Mouse (Mus musculus) liver, embryonic 13.5 days (tissue): ENCODE measurements around the gene Zbtb32. TPM values are rescaled to one million over a fixed set of nuclear protein-coding genes. Genes with fewer than 3 reads are reported as not detected.

Source experiments
- ATAC-seq: fragments of 200-750 bp; cut with Nextera tagmentation; 2 replicates; pipeline ENCODE4 v1.8.0; 2017; ENCODE audit warnings: low read depth, mild to moderate bottlenecking, moderate number of reproducible peaks, moderate library complexity
- DNase-seq: peaks from one replicate; pipeline ENCODE4 v3.0.0; 2022
- H3K27ac ChIP-seq: fragments of 300-500 bp; sonication (generic); 2 replicates; pipeline ENCODE4 v1.5.1; 2015; ENCODE audit warnings: moderate library complexity, mild to moderate bottlenecking, inconsistent platforms
- H3K27me3 ChIP-seq: fragments of 300-500 bp; sonication (generic); 2 replicates; pipeline ENCODE4 v1.6.1; 2015; ENCODE audit warnings: mild to moderate bottlenecking, inconsistent platforms
- H3K36me3 ChIP-seq: fragments of 300-500 bp; sonication (generic); 2 replicates; pipeline ENCODE4 v1.6.1; 2015; ENCODE audit warnings: mild to moderate bottlenecking, inconsistent platforms
- H3K4me1 ChIP-seq: fragments of 300-500 bp; sonication (generic); replicated peaks from 2 replicates; pipeline ENCODE4 v1.6.1; 2015; ENCODE audit warnings: inconsistent platforms
- H3K4me2 ChIP-seq: fragments of 300-500 bp; sonication (generic); 2 replicates; pipeline ENCODE4 v1.6.1; 2015; ENCODE audit warnings: inconsistent platforms, mild to moderate bottlenecking, moderate library complexity
- H3K4me3 ChIP-seq: fragments of 300-500 bp; sonication (generic); replicated peaks from 2 replicates; pipeline ENCODE4 v1.5.1; 2015; ENCODE audit warnings: mild to moderate bottlenecking, inconsistent platforms
- H3K9ac ChIP-seq: fragments of 300-500 bp; sonication (generic); 2 replicates; pipeline ENCODE4 v1.6.1; 2015; ENCODE audit warnings: mild to moderate bottlenecking, inconsistent platforms
- H3K9me3 ChIP-seq: fragments of 300-500 bp; sonication (generic); replicated peaks from 2 replicates; pipeline ENCODE4 v1.6.1; 2016; ENCODE audit warnings: inconsistent platforms
- WGBS: fragments of 180-500 bp; shearing (Covaris S2); methylation state at CpG from one replicate; pipeline ENCODE4 v1.1.7; 2015; ENCODE audit not compliant: insufficient replicate concordance; 5-methylcytosine and 5-hydroxymethylcytosine counted together
- polyA plus RNA-seq: library from polyadenylated mRNA; unstranded; fragments of >200 nt; fragmentation: Nextera tagmentation; extraction: Ambion mirVana; gene quantifications from 2 replicates; pipeline ENCODE4 v1.2.1, GENCODE M21; 2015

The Zbtb32 gene
- polyA plus RNA-seq, 1 experiment from 2014 or later: 0.20 TPM

GRCm38 (mm10) chr7:30587842-30588667 is 10.7 kb downstream of the Zbtb32 start:
- DNase-seq (peak; percentile 48), ATAC-seq (peak; percentile 29)
- Histone ChIP-seq H3K9ac (peak overlapping the region; percentile 99), H3K4me1 (peaks cover 27% of the 10 kb centered on the region), H3K9me3 (no peaks in the 10 kb centered on the region), H3K4me2 (peak overlapping the region; percentile 97), H3K27ac (peak overlapping the region; percentile 90), H3K27me3 (no peaks in the 10 kb centered on the region), H3K4me3 (peak overlapping the region; percentile 96), H3K36me3 (peaks cover 41% of the 10 kb centered on the region)
- under 1% methylated on average over 62 of the region's 67 CpGs for WGBS

GRCm38 (mm10) chr7:30586455-30587020 is 12.2 kb downstream of the Zbtb32 start:
- Histone ChIP-seq H3K9ac (peak overlapping the region; percentile 99), H3K4me1 (peaks cover 27% of the 10 kb centered on the region), H3K36me3 (peaks cover 56% of the 10 kb centered on the region), H3K4me2 (peak overlapping the region; percentile 97), H3K27ac (no peak overlapping the region), H3K4me3 (peak overlapping the region; percentile 96), H3K27me3 (no peaks in the 10 kb centered on the region), H3K9me3 (no peaks in the 10 kb centered on the region)
- DNase-seq (no peak), ATAC-seq (no peak)
- WGBS: 88% methylated on average over 28 of the region's 28 CpGs

DNA sequence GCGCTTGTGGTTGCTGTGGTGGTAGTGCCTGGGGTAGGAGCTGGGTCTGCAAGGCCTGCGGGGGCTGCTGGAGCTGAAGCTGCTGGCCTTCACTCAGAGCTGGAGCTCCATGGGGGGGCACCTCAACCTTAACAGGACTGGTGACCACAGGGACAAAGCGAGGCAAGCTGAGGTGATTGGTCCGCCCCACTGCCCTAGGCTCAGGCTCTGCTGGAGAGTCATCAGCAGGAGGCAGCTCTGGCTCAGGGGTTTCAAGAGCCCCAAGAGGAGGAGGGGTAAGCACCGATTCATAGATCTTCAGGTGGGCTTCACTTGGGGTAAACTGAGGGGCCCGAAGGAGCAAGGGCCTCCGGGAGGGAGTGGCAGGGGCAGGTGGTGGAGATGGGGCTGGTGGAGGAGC is 13.5 kb downstream of the Zbtb32 start:
- peaks cover 25% of the 10 kb centered on the region for H3K4me1 ChIP-seq
- H3K27me3 ChIP-seq: no peaks in the 10 kb centered on the region
- no peak for DNase-seq
- 87% methylated on average over 7 of the region's 7 CpGs for WGBS
- no peak overlapping the region for H3K4me3 ChIP-seq
- H3K36me3 ChIP-seq: peaks cover 70% of the 10 kb centered on the region
- no peak overlapping the region for H3K9ac ChIP-seq
- H3K27ac ChIP-seq: no peak overlapping the region
- no peaks in the 10 kb centered on the region for H3K9me3 ChIP-seq
- ATAC-seq: no peak
- no peak overlapping the region for H3K4me2 ChIP-seq

DNA sequence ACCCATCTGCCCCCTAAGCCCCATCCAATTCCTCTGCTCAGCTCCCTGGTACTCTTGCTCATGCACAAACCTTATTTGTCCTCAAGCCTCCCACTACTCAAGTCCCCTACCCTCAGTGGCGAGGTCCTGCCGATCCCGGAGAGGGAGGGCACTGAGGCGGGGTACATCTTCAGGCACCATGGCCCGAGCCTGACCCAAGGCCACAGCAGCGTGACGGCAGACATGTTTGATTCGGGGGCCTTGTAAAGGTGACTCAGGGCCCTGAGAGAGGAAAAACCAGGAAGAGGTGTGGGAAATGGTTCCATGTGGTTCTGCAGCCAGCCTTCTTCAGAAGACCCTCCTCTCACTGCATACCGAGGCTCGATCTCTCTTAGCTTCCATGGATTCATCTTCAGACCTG is 14.4 kb downstream of the Zbtb32 start:
- DNase-seq (no peak), ATAC-seq (no peak)
- Histone ChIP-seq H3K27me3 (no peaks in the 10 kb centered on the region), H3K4me1 (peaks cover 17% of the 10 kb centered on the region), H3K4me3 (no peak overlapping the region), H3K4me2 (no peak overlapping the region), H3K27ac (no peak overlapping the region), H3K36me3 (peaks cover 78% of the 10 kb centered on the region), H3K9ac (no peak overlapping the region), H3K9me3 (no peaks in the 10 kb centered on the region)
- 92% methylated on average over 10 of the region's 10 CpGs for WGBS

DNA sequence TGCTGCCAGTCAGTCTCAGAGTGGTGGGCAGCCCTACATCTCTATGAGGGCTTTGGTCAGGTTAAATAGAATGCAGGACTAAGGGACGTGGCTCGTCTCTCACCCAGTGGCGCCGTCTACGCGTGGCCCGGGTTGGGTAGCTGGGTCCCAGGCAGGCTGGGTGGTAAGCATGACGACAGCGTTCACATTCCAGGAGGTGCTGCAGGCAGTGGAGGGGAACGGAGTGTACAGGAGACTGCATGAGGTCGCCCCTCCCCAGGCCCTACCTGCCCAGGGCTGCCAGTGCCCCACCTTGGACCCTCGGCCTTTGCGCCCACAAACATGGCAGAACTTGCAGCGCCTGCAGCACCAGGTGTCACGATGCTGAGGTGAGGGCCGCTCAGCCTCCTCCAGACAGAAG is 17.2 kb downstream of the Zbtb32 start:
- DNase-seq (no peak), ATAC-seq (no peak)
- H3K4me1 ChIP-seq: peaks cover 3% of the 10 kb centered on the region
- 94% methylated on average over 16 of the region's 16 CpGs for WGBS
- H3K4me3 ChIP-seq: no peak overlapping the region
- H3K36me3 ChIP-seq: peaks cover 100% of the 10 kb centered on the region
- H3K9me3 ChIP-seq: no peaks in the 10 kb centered on the region
- H3K27ac ChIP-seq: no peak overlapping the region
- H3K9ac ChIP-seq: no peak overlapping the region
- no peak overlapping the region for H3K4me2 ChIP-seq
- H3K27me3 ChIP-seq: no peaks in the 10 kb centered on the region

DNA sequence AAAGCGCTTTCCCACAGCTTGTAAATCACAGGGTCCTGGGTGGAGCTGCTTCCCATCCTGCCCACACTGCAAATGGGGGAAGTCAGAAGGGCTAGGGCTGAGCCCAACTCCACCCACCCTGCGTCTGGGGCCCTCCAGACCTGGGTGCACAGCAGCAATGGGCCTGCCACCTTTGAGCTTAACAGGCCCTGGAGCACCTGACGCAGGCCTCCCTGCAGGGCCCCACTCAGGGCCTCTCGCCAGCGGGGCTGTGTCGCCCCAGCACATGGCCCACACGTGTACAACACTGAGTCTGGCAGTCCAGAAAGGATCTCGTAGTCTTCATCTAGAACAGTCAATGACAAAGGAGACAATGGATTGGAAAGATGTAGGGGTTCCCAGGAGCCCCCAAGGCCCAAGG is 18.8 kb downstream of the Zbtb32 start:
- H3K9ac ChIP-seq: no peak overlapping the region
- 78% methylated on average over 8 of the region's 8 CpGs for WGBS
- no peaks in the 10 kb centered on the region for H3K27me3 ChIP-seq
- ATAC-seq: no peak
- H3K9me3 ChIP-seq: no peaks in the 10 kb centered on the region
- H3K4me2 ChIP-seq: no peak overlapping the region
- peaks cover 100% of the 10 kb centered on the region for H3K36me3 ChIP-seq
- H3K4me3 ChIP-seq: no peak overlapping the region
- no peak for DNase-seq
- no peak overlapping the region for H3K27ac ChIP-seq
- no peaks in the 10 kb centered on the region for H3K4me1 ChIP-seq

DNA sequence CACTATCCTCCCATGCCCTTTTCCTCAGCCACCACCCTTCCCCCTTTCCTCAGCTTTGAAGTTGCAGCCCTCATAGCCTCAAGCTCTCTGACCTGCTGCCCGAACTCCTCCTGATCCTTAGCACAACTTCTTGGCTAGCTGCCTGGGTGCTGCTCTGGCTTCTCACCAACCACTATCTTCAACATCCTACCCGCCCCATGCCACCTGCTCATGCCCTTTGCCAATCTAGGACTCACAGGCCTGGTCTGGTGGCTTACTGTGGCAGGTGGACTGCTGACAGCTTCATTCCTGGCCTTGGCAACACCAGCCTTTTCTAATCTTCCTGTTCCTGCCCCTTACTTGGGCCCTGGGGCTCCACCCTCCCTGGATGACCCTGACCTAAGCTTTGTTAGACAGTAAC is 25.7 kb downstream of the Zbtb32 start:
- no peak for ATAC-seq
- Histone ChIP-seq H3K9me3 (no peaks in the 10 kb centered on the region), H3K4me3 (no peak overlapping the region), H3K27me3 (no peaks in the 10 kb centered on the region), H3K4me1 (peaks cover 20% of the 10 kb centered on the region), H3K27ac (no peak overlapping the region), H3K9ac (peak overlapping the region; percentile 26; the same call in 1 of the 2 replicates), H3K4me2 (no peak overlapping the region), H3K36me3 (peaks cover 97% of the 10 kb centered on the region)
- WGBS: 68% methylated on average over 2 of the region's 2 CpGs
- DNase-seq: no peak

- peak; percentile 32 for ATAC-seq
- no peak overlapping the region for H3K27ac ChIP-seq
- H3K9ac ChIP-seq: no peak overlapping the region
- H3K27me3 ChIP-seq: no peaks in the 10 kb centered on the region
- no peaks in the 10 kb centered on the region for H3K9me3 ChIP-seq
- peaks cover 20% of the 10 kb centered on the region for H3K4me1 ChIP-seq
- H3K4me2 ChIP-seq: no peak overlapping the region
- peaks cover 95% of the 10 kb centered on the region for H3K36me3 ChIP-seq
- no peak overlapping the region for H3K4me3 ChIP-seq
- no peak for DNase-seq
- WGBS: 53% methylated on average over 5 of the region's 5 CpGs
These were observed 26.3 kb downstream of the Zbtb32 start for GRCm38 (mm10) chr7:30572389-30572788.

- Histone ChIP-seq H3K9ac (no peak overlapping the region), H3K27ac (no peak overlapping the region), H3K36me3 (peaks cover 73% of the 10 kb centered on the region), H3K4me2 (no peak overlapping the region), H3K9me3 (no peaks in the 10 kb centered on the region), H3K4me3 (no peak overlapping the region), H3K27me3 (no peaks in the 10 kb centered on the region), H3K4me1 (peaks cover 20% of the 10 kb centered on the region)
- DNase-seq (no peak), ATAC-seq (no peak)
- WGBS: 87% methylated on average over 11 of the region's 11 CpGs
These were observed 31.2 kb downstream of the Zbtb32 start for GRCm38 (mm10) chr7:30567555-30567954.

DNA sequence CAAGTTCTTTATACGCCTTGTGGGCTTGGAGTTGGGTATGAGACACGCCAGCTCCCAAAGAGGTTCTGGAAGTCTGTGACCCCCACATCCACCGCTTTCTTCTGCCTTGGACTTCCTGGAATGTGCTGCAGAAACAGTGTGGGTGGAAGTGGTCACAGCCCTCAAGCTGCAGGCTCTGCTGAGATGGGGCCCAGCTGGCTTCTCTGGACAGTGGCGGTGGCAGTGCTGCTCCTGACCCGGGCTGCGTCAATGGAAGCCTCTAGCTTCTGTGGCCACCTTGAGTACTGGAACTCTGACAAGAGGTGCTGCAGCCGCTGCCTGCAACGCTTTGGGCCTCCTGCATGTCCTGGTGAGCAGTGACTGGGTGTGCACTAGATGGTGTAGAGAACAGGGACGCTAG is 32.7 kb downstream of the Zbtb32 start:
- H3K4me1 ChIP-seq: peaks cover 25% of the 10 kb centered on the region
- no peaks in the 10 kb centered on the region for H3K27me3 ChIP-seq
- H3K9ac ChIP-seq: no peak overlapping the region
- WGBS: 78% methylated on average over 9 of the region's 9 CpGs
- no peaks in the 10 kb centered on the region for H3K9me3 ChIP-seq
- DNase-seq (no peak), ATAC-seq (no peak)
- H3K36me3 ChIP-seq: peaks cover 64% of the 10 kb centered on the region
- H3K4me3 ChIP-seq: no peak overlapping the region
- no peak overlapping the region for H3K27ac ChIP-seq
- no peak overlapping the region for H3K4me2 ChIP-seq

DNA sequence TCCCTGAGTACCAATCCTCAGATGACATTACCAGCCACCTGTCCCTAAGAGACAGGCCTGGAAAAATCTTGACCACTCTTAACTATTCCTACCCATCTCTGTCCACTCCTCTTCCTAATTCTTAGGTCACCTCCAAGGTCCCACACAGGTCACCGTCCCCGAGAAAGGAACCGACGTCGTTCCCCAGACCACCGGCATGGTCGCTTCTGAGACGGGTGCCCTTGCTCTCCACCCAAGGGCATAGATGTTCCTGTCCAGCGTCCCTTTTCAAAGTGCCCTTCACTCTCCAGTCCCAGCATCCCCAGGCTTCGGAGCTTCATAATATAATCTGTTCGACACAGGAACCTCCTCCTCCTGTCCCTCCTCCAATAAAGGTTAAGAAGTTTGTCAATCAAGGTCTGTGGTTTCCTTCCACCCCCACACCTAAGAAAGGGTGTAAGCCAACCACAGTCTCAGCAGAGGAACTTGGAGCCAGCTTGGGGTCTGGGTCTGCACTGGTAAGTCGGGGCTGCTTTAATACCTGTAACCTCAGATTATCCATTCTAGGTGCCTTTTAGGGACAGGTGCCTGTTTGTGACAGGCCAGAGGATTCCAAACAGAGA is 33.6 kb downstream of the Zbtb32 start, which contains the start of gene Igflr1:
TSS of gene Igflr1 (plus strand) at position 458 of the 602 bp plus-strand sequence.
- ATAC-seq: no peak
- H3K4me2 ChIP-seq: peak within 1 kb of the TSS; percentile 89
- peak within 1 kb of the TSS; percentile 83 for H3K4me3 ChIP-seq
- no peaks in the 10 kb centered on the region for H3K27me3 ChIP-seq
- peak within 1 kb of the TSS; percentile 81 for H3K9ac ChIP-seq
- no peak within 1 kb of the TSS for H3K27ac ChIP-seq
- no peaks in the 10 kb centered on the region for H3K9me3 ChIP-seq
- DNase-seq: no peak
- H3K36me3 ChIP-seq: peaks cover 55% of the 10 kb centered on the region
- 85% methylated on average over 12 of the region's 12 CpGs for WGBS
- peaks cover 29% of the 10 kb centered on the region for H3K4me1 ChIP-seq
